Mouse (Mus musculus): Measurements from ENCODE around the gene Pafah2. TPM values are rescaled to one million over a fixed set of nuclear protein-coding genes. Genes with fewer than 3 reads are reported as not detected.

Gene Pafah2
- polyA plus RNA-seq (2015; fragmentation: Nextera tagmentation; extraction: Ambion mirVana): 16.8 and 17.1 TPM in 2 replicates

DNA sequence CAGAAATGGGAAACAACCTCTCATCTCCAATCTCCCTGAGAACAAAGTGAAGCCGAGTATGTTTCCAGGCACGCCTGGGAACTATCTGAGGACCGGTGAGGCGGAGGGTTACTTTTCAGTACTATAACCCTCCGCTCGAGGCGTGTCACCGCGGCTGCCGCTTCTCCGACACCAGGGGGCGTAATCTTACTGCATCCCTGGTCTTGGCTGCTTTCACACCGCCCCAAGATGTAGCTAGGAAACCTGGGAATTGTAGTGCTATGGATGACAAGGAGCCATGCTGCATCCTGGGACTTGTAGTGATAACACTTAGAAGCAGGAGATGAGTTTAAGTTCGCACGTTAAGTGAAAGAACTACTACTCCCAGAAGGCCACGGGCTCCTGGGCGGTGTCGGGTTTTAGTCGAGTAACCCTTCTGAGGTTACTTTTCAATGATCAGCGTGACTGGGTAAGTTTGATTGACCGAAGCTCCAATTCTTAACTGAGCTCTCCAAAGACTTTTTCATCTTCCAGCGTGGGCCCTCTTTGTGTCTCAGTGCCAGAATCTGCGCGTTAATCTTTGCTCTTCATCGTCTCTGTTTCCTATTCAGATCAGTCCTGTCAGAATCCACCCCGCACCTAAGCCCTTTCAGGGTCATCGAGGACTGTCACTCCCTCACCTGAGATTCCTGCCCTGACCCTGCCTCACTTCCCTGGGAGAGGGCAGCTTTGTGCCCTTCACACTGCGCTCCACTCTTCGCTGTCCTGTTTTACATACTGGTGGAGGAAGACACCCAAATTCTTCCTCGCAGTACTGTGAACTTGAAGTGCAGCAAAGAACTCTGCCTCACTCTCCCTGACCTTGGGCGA, at the start of gene Pafah2:
Pafah2 (plus strand) TSS at position 344 of the 849 bp plus-strand sequence.
- DNase-seq (ENCODE audit: low spot score) (peak; percentile 92), ATAC-seq (ENCODE audit: low FRiP score, low TSS enrichment) (peak; percentile 98)
- WGBS: under 1% methylated on average over 31 of the region's 31 CpGs
- TF ChIP-seq CTCF (IDR thresholded peaks at IDR 0.05; ENCODE audit: low read depth): peak; percentile 100
- TF ChIP-seq EP300 (optimal IDR thresholded peaks at IDR 0.05): no peak
- no peaks in the 10 kb centered on the region for H3K9me3 ChIP-seq (ENCODE audit: control insufficient read depth, low read length)
- H3K9ac ChIP-seq (ENCODE audit: low read length): peak within 1 kb of the TSS; percentile 69
- no peaks in the 10 kb centered on the region for H3K27me3 ChIP-seq (ENCODE audit: control insufficient read depth, insufficient read depth, low read length)
- no peaks in the 10 kb centered on the region for H3K4me1 ChIP-seq (replicated peaks; ENCODE audit: control insufficient read depth, insufficient read depth)
- peak within 1 kb of the TSS; percentile 93 for H3K27ac ChIP-seq (replicated peaks)
- peak within 1 kb of the TSS; percentile 53 for H3K4me3 ChIP-seq (ENCODE audit: low read depth, low read length)
- H3K36me3 ChIP-seq (ENCODE audit: control insufficient read depth, insufficient read depth, low read length): no peaks in the 10 kb centered on the region
- H3K4me2 ChIP-seq (replicated peaks; ENCODE audit: low read depth): peak within 1 kb of the TSS; percentile 85

DNA sequence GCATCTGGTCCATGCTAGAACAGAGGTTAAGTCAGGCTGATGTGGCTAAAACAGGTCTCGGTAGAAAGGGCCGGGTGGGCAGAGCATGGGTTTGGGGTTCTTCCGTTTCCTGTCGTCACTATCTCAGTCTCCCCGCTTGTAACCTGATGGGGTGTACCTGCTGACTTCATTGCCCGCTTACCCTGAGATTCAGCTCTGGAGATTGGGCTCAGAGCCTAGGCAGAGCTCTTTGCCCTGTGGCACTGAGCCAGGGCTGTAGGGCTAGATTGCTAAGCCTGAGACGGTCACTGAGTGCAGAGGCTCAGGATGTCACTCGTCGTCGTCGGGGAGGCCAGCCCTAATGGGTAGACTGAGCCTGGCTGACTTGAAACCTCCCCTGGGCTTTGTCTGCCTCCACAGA, 48.0 kb upstream of the Pafah2 start:
- no peaks in the 10 kb centered on the region for H3K27me3 ChIP-seq (ENCODE audit: control insufficient read depth, insufficient read depth, low read length)
- ATAC-seq (ENCODE audit: low FRiP score, low TSS enrichment): no peak
- no peak for DNase-seq (ENCODE audit: low spot score)
- H3K4me1 ChIP-seq (replicated peaks; ENCODE audit: control insufficient read depth, insufficient read depth): no peaks in the 10 kb centered on the region
- H3K36me3 ChIP-seq (ENCODE audit: control insufficient read depth, insufficient read depth, low read length): no peaks in the 10 kb centered on the region
- no peak overlapping the region for H3K9ac ChIP-seq (ENCODE audit: low read length)
- no peak for TF ChIP-seq EP300 (optimal IDR thresholded peaks at IDR 0.05)
- TF ChIP-seq CTCF (IDR thresholded peaks at IDR 0.05; ENCODE audit: low read depth): no peak
- WGBS: 66% methylated on average over 11 of the region's 11 CpGs
- no peak overlapping the region for H3K27ac ChIP-seq (replicated peaks)
- no peak overlapping the region for H3K4me2 ChIP-seq (replicated peaks; ENCODE audit: low read depth)
- no peak overlapping the region for H3K4me3 ChIP-seq (ENCODE audit: low read depth, low read length)
- no peaks in the 10 kb centered on the region for H3K9me3 ChIP-seq (ENCODE audit: control insufficient read depth, low read length)

GRCm38 (mm10) chr4:134348545-134348944, 47.6 kb upstream of the Pafah2 start:
- DNase-seq (ENCODE audit: low spot score): no peak
- Histone ChIP-seq H3K9ac (ENCODE audit: low read length) (no peak overlapping the region), H3K4me3 (ENCODE audit: low read depth, low read length) (no peak overlapping the region), H3K9me3 (ENCODE audit: control insufficient read depth, low read length) (no peaks in the 10 kb centered on the region), H3K27me3 (ENCODE audit: control insufficient read depth, insufficient read depth, low read length) (no peaks in the 10 kb centered on the region), H3K36me3 (ENCODE audit: control insufficient read depth, insufficient read depth, low read length) (no peaks in the 10 kb centered on the region), H3K4me1 (replicated peaks; ENCODE audit: control insufficient read depth, insufficient read depth) (no peaks in the 10 kb centered on the region), H3K4me2 (replicated peaks; ENCODE audit: low read depth) (no peak overlapping the region), H3K27ac (replicated peaks) (no peak overlapping the region)
- ATAC-seq (ENCODE audit: low FRiP score, low TSS enrichment): no peak
- TF ChIP-seq EP300 (optimal IDR thresholded peaks at IDR 0.05) (no peak), CTCF (IDR thresholded peaks at IDR 0.05; ENCODE audit: low read depth) (no peak)
- 61% methylated on average over 5 of the region's 5 CpGs for WGBS

DNA sequence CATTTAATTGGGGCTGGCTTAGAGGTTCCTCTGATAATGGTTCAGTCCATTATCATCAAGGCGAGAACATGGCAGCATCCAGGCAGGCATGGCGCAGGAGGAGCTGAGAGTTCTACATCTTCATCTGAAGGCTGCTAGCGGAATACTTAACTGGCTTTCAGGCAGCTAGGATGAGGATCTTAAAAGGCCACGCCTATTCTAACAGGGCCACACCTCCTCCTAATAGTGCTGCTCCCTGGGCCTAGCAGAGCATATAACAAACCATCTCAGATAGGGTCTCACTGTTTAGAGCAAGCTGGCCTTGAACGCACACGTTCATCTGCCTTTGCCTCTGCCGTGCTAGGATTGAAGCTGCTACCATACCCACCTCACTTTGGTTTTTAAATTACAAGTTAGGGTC, 46.3 kb upstream of the Pafah2 start:
- Histone ChIP-seq H3K9me3 (ENCODE audit: control insufficient read depth, low read length) (no peaks in the 10 kb centered on the region), H3K27me3 (ENCODE audit: control insufficient read depth, insufficient read depth, low read length) (no peaks in the 10 kb centered on the region), H3K4me3 (ENCODE audit: low read depth, low read length) (no peak overlapping the region), H3K9ac (ENCODE audit: low read length) (no peak overlapping the region), H3K4me2 (replicated peaks; ENCODE audit: low read depth) (no peak overlapping the region), H3K27ac (replicated peaks) (no peak overlapping the region), H3K36me3 (ENCODE audit: control insufficient read depth, insufficient read depth, low read length) (no peaks in the 10 kb centered on the region), H3K4me1 (replicated peaks; ENCODE audit: control insufficient read depth, insufficient read depth) (no peaks in the 10 kb centered on the region; the same call in 1 of the 2 replicates)
- 84% methylated on average over 7 of the region's 7 CpGs for WGBS
- TF ChIP-seq EP300 (optimal IDR thresholded peaks at IDR 0.05): no peak
- TF ChIP-seq CTCF (IDR thresholded peaks at IDR 0.05; ENCODE audit: low read depth): no peak
- ATAC-seq (ENCODE audit: low FRiP score, low TSS enrichment) (no peak), DNase-seq (ENCODE audit: low spot score) (no peak)

GRCm38 (mm10) chr4:134350641-134351040, 45.5 kb upstream of the Pafah2 start:
- TF ChIP-seq CTCF (IDR thresholded peaks at IDR 0.05; ENCODE audit: low read depth): no peak
- no peak for TF ChIP-seq EP300 (optimal IDR thresholded peaks at IDR 0.05)
- H3K4me3 ChIP-seq (ENCODE audit: low read depth, low read length): no peak overlapping the region
- no peak overlapping the region for H3K27ac ChIP-seq (replicated peaks)
- DNase-seq (ENCODE audit: low spot score) (no peak), ATAC-seq (ENCODE audit: low FRiP score, low TSS enrichment) (no peak)
- no peak overlapping the region for H3K9ac ChIP-seq (ENCODE audit: low read length)
- H3K4me2 ChIP-seq (replicated peaks; ENCODE audit: low read depth): no peak overlapping the region
- H3K27me3 ChIP-seq (ENCODE audit: control insufficient read depth, insufficient read depth, low read length): no peaks in the 10 kb centered on the region
- WGBS: 82% methylated on average over 6 of the region's 6 CpGs
- H3K36me3 ChIP-seq (ENCODE audit: control insufficient read depth, insufficient read depth, low read length): no peaks in the 10 kb centered on the region
- H3K4me1 ChIP-seq (replicated peaks; ENCODE audit: control insufficient read depth, insufficient read depth): no peaks in the 10 kb centered on the region; the same call in 1 of the 2 replicates
- H3K9me3 ChIP-seq (ENCODE audit: control insufficient read depth, low read length): no peaks in the 10 kb centered on the region

All from stomach, postnatal 0 days (tissue).